Mouse (Mus musculus) CH12.LX (cell line): Measurements from ENCODE around the gene Necab3. TPM values are rescaled to one million over a fixed set of nuclear protein-coding genes. Genes with fewer than 3 reads are reported as not detected.

Experiments
- DNase-seq: peaks from one replicate; pipeline ENCODE4 v3.0.0-alpha.2; 2013; ENCODE audit errors: extremely low read depth
- H3K27ac ChIP-seq: 2 replicates; pipeline ENCODE4 v1.5.1; 2012; ENCODE audit warnings: low read depth, mild to moderate bottlenecking, control low read depth, moderate library complexity; ENCODE audit not compliant: insufficient read depth
- H3K27me3 ChIP-seq: replicated peaks from 2 replicates; pipeline ENCODE3; 2012; ENCODE audit warnings: inconsistent platforms
- H3K36me3 ChIP-seq, 2 experiments: replicated peaks in 1 of 2; 2 replicates each; pipeline versions ENCODE3 to v1.6.1; 2012; ENCODE audit warnings: inconsistent platforms in 1 of 2, low read length in 1 of 2, mild to moderate bottlenecking in 1 of 2, mixed read lengths in 1 of 2, moderate library complexity in 1 of 2; ENCODE audit not compliant: control insufficient read depth in 1 of 2, insufficient read depth in 1 of 2
- H3K4me1 ChIP-seq, 2 experiments: 2 replicates each; pipeline ENCODE4 v1.6.1; 2012; ENCODE audit warnings: inconsistent platforms in 1 of 2, moderate library complexity in 1 of 2; ENCODE audit not compliant: insufficient read depth in 2 of 2, control insufficient read depth in 1 of 2
- H3K4me2 ChIP-seq: 2 replicates; pipeline ENCODE4 v1.6.1; 2012; ENCODE audit warnings: low read depth, mild to moderate bottlenecking, control low read depth; ENCODE audit not compliant: poor library complexity, insufficient read depth, severe bottlenecking
- H3K4me3 ChIP-seq, 3 experiments: fragments of 150-350 bp in 1 of 3; sonication (generic) in 1 of 3; replicated peaks in 1 of 3; 2 replicates each; pipeline versions ENCODE3 to v1.5.1; 2011 to 2012; ENCODE audit warnings: low read depth in 2 of 3, low read length in 2 of 3, mild to moderate bottlenecking in 2 of 3, moderate library complexity in 2 of 3, control low read depth in 1 of 3, improper control_type of control experiment in 1 of 3, inconsistent platforms in 1 of 3, mixed read lengths in 1 of 3; ENCODE audit not compliant: poor library complexity in 1 of 3
- H3K79me2 ChIP-seq: replicated peaks from 2 replicates; pipeline ENCODE4 v1.6.1; 2012; ENCODE audit warnings: mild to moderate bottlenecking, moderate library complexity; ENCODE audit not compliant: control insufficient read depth, poor library complexity, insufficient read depth, severe bottlenecking; ENCODE audit errors: extremely low read depth
- H3K9ac ChIP-seq: 2 replicates; pipeline ENCODE4 v1.6.1; 2012; ENCODE audit warnings: low read depth, mild to moderate bottlenecking, control low read depth, moderate library complexity; ENCODE audit not compliant: insufficient read depth
- H3K9me3 ChIP-seq: replicated peaks from 2 replicates; pipeline ENCODE3; 2012; ENCODE audit warnings: low read length, inconsistent platforms, mixed read lengths
- CHD1 ChIP-seq: IDR thresholded peaks from 2 replicates; pipeline ENCODE4 v1.6.1; 2012; ENCODE audit warnings: low read depth, low read length, improper control_type of control experiment, inconsistent platforms
- CHD2 ChIP-seq: IDR thresholded peaks from 2 replicates; pipeline ENCODE4 v1.6.1; 2011; ENCODE audit warnings: low read length, improper control_type of control experiment
- ELF1 ChIP-seq: IDR thresholded peaks from 2 replicates; pipeline ENCODE4 v1.6.1; 2014; ENCODE audit warnings: low read depth, mild to moderate bottlenecking, inconsistent platforms, low read length, improper control_type of control experiment
- ETS1 ChIP-seq: conservative IDR thresholded peaks from 2 replicates; pipeline ENCODE4 v1.6.1; 2012; ENCODE audit warnings: low read depth, mild to moderate bottlenecking, inconsistent platforms, low read length, improper control_type of control experiment, moderate library complexity
- IRF4 ChIP-seq: IDR thresholded peaks from 2 replicates; pipeline ENCODE4 v1.6.1; 2014; ENCODE audit warnings: low read depth, mild to moderate bottlenecking, inconsistent platforms, low read length, improper control_type of control experiment
- MAZ ChIP-seq: IDR thresholded peaks from 2 replicates; pipeline ENCODE4 v1.6.1; 2012; ENCODE audit warnings: low read depth, mild to moderate bottlenecking, inconsistent platforms, low read length, improper control_type of control experiment, moderate library complexity
- MXI1 ChIP-seq: IDR thresholded peaks from 2 replicates; pipeline ENCODE4 v1.6.1; 2011; ENCODE audit warnings: mild to moderate bottlenecking, low read depth, low read length, improper control_type of control experiment
- RAD21 ChIP-seq: IDR thresholded peaks from 2 replicates; pipeline ENCODE4 v1.6.1; 2011; ENCODE audit warnings: low read depth, mild to moderate bottlenecking, low read length, improper control_type of control experiment, moderate library complexity
- SMC3 ChIP-seq: IDR thresholded peaks from 2 replicates; pipeline ENCODE4 v1.6.1; 2011; ENCODE audit warnings: low read depth, low read length, improper control_type of control experiment
- UBTF ChIP-seq: IDR thresholded peaks from 2 replicates; pipeline ENCODE4 v1.6.1; 2012; ENCODE audit warnings: low read depth, mild to moderate bottlenecking, inconsistent platforms, low read length, improper control_type of control experiment, moderate library complexity
- ZC3H11A ChIP-seq: IDR thresholded peaks from 2 replicates; pipeline ENCODE4 v1.6.1; 2012; ENCODE audit warnings: low read depth, mild to moderate bottlenecking, inconsistent platforms, low read length, improper control_type of control experiment
- ZNF384 ChIP-seq: IDR thresholded peaks from 2 replicates; pipeline ENCODE4 v1.6.1; 2012; ENCODE audit warnings: low read depth, low read length, improper control_type of control experiment, inconsistent platforms
- dilution Hi-C: fragments of 300-500 bp; cut with MboI; formaldehyde crosslinking; loops from 2 replicates; pipeline ENCODE4 v1.14.3; 2020; ENCODE audit warnings: low sequenced_read_pairs; ENCODE audit not compliant: extremely low pct_unique_long_range_greater_than_20kb, extremely low pct_ligation_motif_present
- in situ Hi-C: fragments of 300-500 bp; cut with MboI; formaldehyde crosslinking; loops from 3 replicates; pipeline ENCODE4 v1.14.3; 2019; ENCODE audit warnings: low sequenced_read_pairs, low pct_ligation_motif_present, low pct_unique_long_range_greater_than_20kb, mixed read lengths
- polyA plus RNA-seq: library from polyadenylated mRNA; unstranded; fragments of >175 nt; gene quantifications from 2 replicates; pipeline ENCODE4 v1.2.1, GENCODE M21; 2012; ENCODE audit warnings: low read depth; ENCODE audit not compliant: insufficient read length
- total RNA-seq, 2 experiments: library from RNA; depleted of rRNA; stranded (reverse); fragments of 300-350 nt in 1 of 2; fragments of >200 nt in 1 of 2; gene quantifications; 2 replicates each; pipeline ENCODE4 v1.2.3; 2012 to 2014

Gene Necab3
- total and polyA plus RNA-seq, 3 experiments = 0.87 to 2.8 (median 1.6) TPM

- Histone ChIP-seq H3K4me3 (no peak overlapping the region), H3K27ac (no peak overlapping the region), H3K9me3 (no peaks in the 10 kb centered on the region), H3K4me1 (no peaks in the 10 kb centered on the region), H3K36me3 (peaks cover 2 to 15% of the 10 kb centered on the region in 2 experiments), H3K27me3 (no peaks in the 10 kb centered on the region), H3K9ac (no peak overlapping the region), H3K79me2 (no peaks in the 10 kb centered on the region), H3K4me2 (no peak overlapping the region)
- dilution Hi-C loops (no loop called here), in situ Hi-C loops (no loop called here)
- no peak for DNase-seq
- no peak for TF ChIP-seq MXI1
- no peak for TF ChIP-seq RAD21
- TF ChIP-seq MAZ = no peak
- no peak for TF ChIP-seq ZNF384
- no peak for TF ChIP-seq ETS1
- no peak for TF ChIP-seq CHD1
- no peak for TF ChIP-seq CHD2
- no peak for TF ChIP-seq ZC3H11A
- TF ChIP-seq ELF1 = no peak
- TF ChIP-seq UBTF = no peak
Observed at GRCm38 (mm10) chr2:154584931-154585601, 26.4 kb upstream of the Necab3 start.

- no peaks in the 10 kb centered on the region for H3K9me3 ChIP-seq
- H3K9ac ChIP-seq = no peak overlapping the region
- H3K27ac ChIP-seq = no peak overlapping the region
- peaks cover 2 to 15% of the 10 kb centered on the region in 2 experiments for H3K36me3 ChIP-seq
- no peaks in the 10 kb centered on the region for H3K79me2 ChIP-seq
- no peak for DNase-seq
- no peak overlapping the region for H3K4me2 ChIP-seq
- H3K4me3 ChIP-seq = no peak overlapping the region
- no peak for TF ChIP-seq MXI1
- TF ChIP-seq IRF4 = no peak
- no peak for TF ChIP-seq SMC3
- dilution Hi-C loops = no loop called here
- H3K27me3 ChIP-seq = no peaks in the 10 kb centered on the region
- H3K4me1 ChIP-seq = no peaks in the 10 kb centered on the region
- in situ Hi-C loops = no loop called here
Observed at GRCm38 (mm10) chr2:154583906-154584872, 25.5 kb upstream of the Necab3 start.
